Mouse (Mus musculus): ENCODE data around the gene Asb18. TPM values are rescaled to one million over a fixed set of nuclear protein-coding genes. Genes with fewer than 3 reads are reported as not detected.
A peak's percentile ranks its signal among the peaks of the same experiment; 100 is the strongest.

Asb18 gene
- polyA plus RNA-seq, 1 experiment from 2014 or later: 0.20 TPM

DNA sequence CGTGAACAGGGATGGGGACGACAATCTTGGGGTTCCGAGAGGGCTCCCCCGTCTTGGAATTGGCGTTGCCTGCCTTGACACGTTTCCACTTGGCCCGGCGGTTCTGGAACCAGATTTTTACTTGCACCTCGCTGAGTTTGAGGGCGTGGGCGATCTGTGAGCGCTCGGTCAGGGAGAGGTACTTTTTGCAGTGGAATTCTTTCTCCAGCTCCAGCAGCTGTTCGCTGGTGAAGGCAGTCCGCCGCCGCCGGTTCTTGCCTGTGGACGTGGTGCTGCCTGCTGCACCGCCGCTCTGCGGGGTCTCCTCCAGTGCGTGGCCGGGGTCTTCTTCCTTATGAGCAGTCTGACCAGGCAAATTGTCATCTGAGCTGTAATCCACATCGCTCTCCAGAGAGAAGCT lies 85.8 kb downstream of the Asb18 start:
- WGBS: 2% methylated on average over 25 of the region's 25 CpGs
- peak overlapping the region; percentile 52 for H3K9ac ChIP-seq (ENCODE audit: low read length)

DNA sequence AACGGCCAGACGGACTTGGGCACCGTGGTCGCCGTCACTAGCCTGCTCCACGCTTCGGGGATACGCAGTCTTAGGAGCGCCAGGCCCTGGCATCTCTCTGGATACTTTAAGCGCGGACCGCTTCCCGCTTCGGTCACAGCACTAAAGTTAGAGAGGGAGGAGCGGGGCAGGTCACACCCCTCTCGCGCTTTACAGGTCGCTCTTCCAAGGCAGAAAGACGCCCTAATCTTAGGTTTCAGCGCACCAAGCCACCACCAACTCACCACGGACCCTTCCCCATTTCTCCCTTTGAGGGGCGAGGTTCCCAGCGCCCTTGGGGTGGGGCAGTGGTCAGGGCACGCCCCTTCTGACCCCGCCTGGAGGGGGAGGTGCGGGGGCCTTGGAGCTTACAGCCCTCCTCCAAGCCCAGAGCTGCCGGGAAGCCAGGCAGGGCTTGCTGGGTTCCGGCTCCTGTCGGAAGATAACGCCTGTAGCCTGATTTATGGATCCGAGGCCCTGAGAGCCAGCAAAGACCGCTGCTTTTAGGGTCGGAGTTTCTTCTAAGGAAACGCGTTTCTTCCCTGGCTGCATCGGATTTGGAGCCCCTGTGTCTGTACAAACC lies 87.3 kb downstream of the Asb18 start:
- Histone ChIP-seq H3K9ac (ENCODE audit: low read length) (peak overlapping the region; percentile 44), H3K27me3 (ENCODE audit: control insufficient read depth, insufficient read depth, low read length) (peaks cover 48% of the 10 kb centered on the region), H3K9me3 (ENCODE audit: control insufficient read depth, low read length) (no peaks in the 10 kb centered on the region), H3K36me3 (ENCODE audit: control insufficient read depth, insufficient read depth, low read length) (peaks cover 2% of the 10 kb centered on the region; the same call in 1 of the 2 replicates), H3K4me1 (ENCODE audit: control insufficient read depth, insufficient read depth, low read length) (peaks cover 71% of the 10 kb centered on the region), H3K27ac (ENCODE audit: low read depth, low read length) (0 out of 2 replicates have a peak overlapping the region, but pooled peaks have one; percentile 20), H3K4me2 (ENCODE audit: low read depth) (peak overlapping the region; percentile 83), H3K4me3 (ENCODE audit: low read depth, low read length) (peak overlapping the region; percentile 69)
- peak; percentile 59 for DNase-seq (ENCODE audit: low spot score)
- no peak for ATAC-seq (ENCODE audit: insufficient read depth, low FRiP score, low TSS enrichment)
- 2% methylated on average over 36 of the region's 36 CpGs for WGBS

More for the DNA sequence above, 85.8 kb downstream of the Asb18 start:
- H3K27ac ChIP-seq (ENCODE audit: low read depth, low read length): no peak overlapping the region
- no peaks in the 10 kb centered on the region for H3K9me3 ChIP-seq (ENCODE audit: control insufficient read depth, low read length)
- peaks cover 50% of the 10 kb centered on the region for H3K27me3 ChIP-seq (ENCODE audit: control insufficient read depth, insufficient read depth, low read length)
- peak overlapping the region; percentile 83 for H3K4me2 ChIP-seq (ENCODE audit: low read depth)
- peaks cover 2% of the 10 kb centered on the region; the same call in 1 of the 2 replicates for H3K36me3 ChIP-seq (ENCODE audit: control insufficient read depth, insufficient read depth, low read length)
- peaks cover 60% of the 10 kb centered on the region for H3K4me1 ChIP-seq (ENCODE audit: control insufficient read depth, insufficient read depth, low read length)
- peak; percentile 53 for DNase-seq (ENCODE audit: low spot score)
- peak overlapping the region; percentile 69 for H3K4me3 ChIP-seq (ENCODE audit: low read depth, low read length)
- no peak for ATAC-seq (ENCODE audit: insufficient read depth, low FRiP score, low TSS enrichment)

DNA sequence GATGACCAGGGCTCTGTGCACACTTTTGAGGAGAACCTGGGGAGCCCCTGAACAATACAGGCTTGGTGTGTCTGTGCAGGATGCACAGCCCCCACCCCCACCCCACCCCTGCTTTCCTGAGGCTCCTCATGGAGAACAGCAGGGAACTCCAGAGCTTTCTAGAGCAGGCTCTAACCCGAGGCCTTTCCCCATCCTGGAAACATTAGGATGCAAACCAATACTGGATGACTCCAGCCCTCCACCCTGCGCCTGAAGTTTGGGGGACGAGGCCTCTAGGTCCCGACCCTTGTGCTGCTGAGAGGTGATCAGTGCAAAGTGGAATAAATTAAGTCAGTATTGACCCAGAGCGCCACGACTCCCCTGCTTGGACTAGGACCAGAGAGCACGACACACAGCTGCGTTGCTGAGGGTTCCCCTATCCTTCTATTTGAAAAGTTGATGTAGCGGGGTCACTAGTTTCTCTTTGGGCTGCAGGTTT lies 87.8 kb downstream of the Asb18 start:
- Histone ChIP-seq H3K27me3 (ENCODE audit: control insufficient read depth, insufficient read depth, low read length) (peaks cover 53% of the 10 kb centered on the region), H3K9ac (ENCODE audit: low read length) (no peak overlapping the region; the same call in 1 of the 2 replicates), H3K4me2 (ENCODE audit: low read depth) (peak overlapping the region; percentile 83)

GRCm38 (mm10) chr1:89925501-89926190 lies 88.8 kb downstream of the Asb18 start:
- Histone ChIP-seq H3K36me3 (ENCODE audit: control insufficient read depth, insufficient read depth, low read length) (peaks cover 2% of the 10 kb centered on the region; the same call in 1 of the 2 replicates), H3K9me3 (ENCODE audit: control insufficient read depth, low read length) (no peaks in the 10 kb centered on the region), H3K4me2 (ENCODE audit: low read depth) (peak overlapping the region; percentile 83; the same call in 1 of the 2 replicates), H3K27me3 (ENCODE audit: control insufficient read depth, insufficient read depth, low read length) (peaks cover 55% of the 10 kb centered on the region), H3K27ac (ENCODE audit: low read depth, low read length) (no peak overlapping the region), H3K4me1 (ENCODE audit: control insufficient read depth, insufficient read depth, low read length) (peaks cover 66% of the 10 kb centered on the region), H3K4me3 (ENCODE audit: low read depth, low read length) (no peak overlapping the region), H3K9ac (ENCODE audit: low read length) (no peak overlapping the region)
- 20% methylated on average over 12 of the region's 12 CpGs for WGBS
- DNase-seq (ENCODE audit: low spot score): peak; percentile 55
- no peak for ATAC-seq (ENCODE audit: insufficient read depth, low FRiP score, low TSS enrichment)

More for the DNA sequence above, 87.8 kb downstream of the Asb18 start:
- Histone ChIP-seq H3K36me3 (ENCODE audit: control insufficient read depth, insufficient read depth, low read length) (peaks cover 2% of the 10 kb centered on the region; the same call in 1 of the 2 replicates), H3K27ac (ENCODE audit: low read depth, low read length) (0 out of 2 replicates have a peak overlapping the region, but pooled peaks have one; percentile 5), H3K4me3 (ENCODE audit: low read depth, low read length) (peak overlapping the region; percentile 69), H3K4me1 (ENCODE audit: control insufficient read depth, insufficient read depth, low read length) (peaks cover 71% of the 10 kb centered on the region), H3K9me3 (ENCODE audit: control insufficient read depth, low read length) (no peaks in the 10 kb centered on the region)
- ATAC-seq (ENCODE audit: insufficient read depth, low FRiP score, low TSS enrichment) (no peak), DNase-seq (ENCODE audit: low spot score) (peak; percentile 20)
- whole genome bisulfite sequencing: 14% methylated on average over 9 of the region's 9 CpGs

DNA sequence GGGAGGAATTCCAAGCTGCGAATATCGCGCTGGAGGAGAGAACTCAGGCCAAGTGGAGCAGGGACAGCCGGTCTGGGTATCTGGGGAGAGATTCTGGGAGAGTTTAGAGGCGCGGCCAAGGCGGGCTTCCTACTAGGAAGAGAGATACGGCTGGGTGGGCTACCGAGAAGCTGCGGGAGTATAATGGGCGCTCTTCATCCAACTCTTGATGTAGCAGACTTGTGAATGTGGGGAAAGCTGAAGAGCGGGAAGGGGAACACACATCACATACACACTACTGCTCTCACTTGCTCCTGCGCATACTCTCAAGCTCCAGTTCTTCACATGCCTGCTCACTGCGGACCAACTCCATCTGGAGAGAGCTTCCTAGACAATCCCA lies 90.8 kb downstream of the Asb18 start:
- 15% methylated on average over 14 of the region's 14 CpGs for WGBS
- Histone ChIP-seq H3K4me1 (ENCODE audit: control insufficient read depth, insufficient read depth, low read length) (peaks cover 60% of the 10 kb centered on the region), H3K4me3 (ENCODE audit: low read depth, low read length) (no peak overlapping the region), H3K9me3 (ENCODE audit: control insufficient read depth, low read length) (no peaks in the 10 kb centered on the region), H3K9ac (ENCODE audit: low read length) (peak overlapping the region; percentile 23), H3K36me3 (ENCODE audit: control insufficient read depth, insufficient read depth, low read length) (peaks cover 2% of the 10 kb centered on the region; the same call in 1 of the 2 replicates), H3K4me2 (ENCODE audit: low read depth) (peak overlapping the region; percentile 60), H3K27ac (ENCODE audit: low read depth, low read length) (no peak overlapping the region), H3K27me3 (ENCODE audit: control insufficient read depth, insufficient read depth, low read length) (peaks cover 51% of the 10 kb centered on the region)
- DNase-seq (ENCODE audit: low spot score) (no peak), ATAC-seq (ENCODE audit: insufficient read depth, low FRiP score, low TSS enrichment) (no peak)

DNA sequence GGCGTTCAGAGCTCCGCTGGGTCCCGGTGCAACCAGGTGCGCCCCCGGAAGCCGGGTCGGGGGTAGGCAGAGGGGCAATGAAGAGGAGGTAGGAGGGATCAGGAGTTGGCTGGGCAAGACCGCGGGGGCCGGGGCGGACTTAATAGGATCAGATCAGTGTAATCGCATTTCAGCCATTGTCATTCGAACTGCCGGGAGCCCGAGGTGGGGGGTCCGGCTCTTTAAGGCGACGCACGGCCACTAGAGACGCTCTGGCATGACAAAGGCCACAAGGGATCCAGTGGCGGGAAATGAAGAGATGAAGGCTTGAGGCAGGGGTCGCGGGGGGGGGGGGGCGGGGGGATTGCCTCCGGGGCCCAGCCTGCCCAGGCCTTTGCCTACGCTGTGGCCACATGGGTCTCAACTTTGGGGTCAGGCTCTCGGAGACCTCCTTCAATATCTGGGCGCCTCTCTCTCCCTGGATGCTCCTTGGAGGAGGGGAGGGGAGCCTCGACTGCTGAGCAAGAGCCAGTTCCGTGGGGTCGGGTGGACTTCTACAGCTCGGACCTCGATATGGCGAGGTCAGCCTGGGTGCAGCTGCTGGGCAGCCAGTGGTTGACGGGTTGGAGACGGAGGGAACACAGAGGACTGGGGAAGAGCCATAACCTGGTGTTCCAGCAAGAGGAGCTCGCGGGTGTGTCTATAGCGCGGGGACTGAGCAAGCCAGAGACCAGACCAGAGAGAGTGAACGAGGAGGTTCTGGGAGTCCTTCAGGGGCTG lies 91.4 kb downstream of the Asb18 start:
- Histone ChIP-seq H3K27me3 (ENCODE audit: control insufficient read depth, insufficient read depth, low read length) (peaks cover 46% of the 10 kb centered on the region), H3K4me1 (ENCODE audit: control insufficient read depth, insufficient read depth, low read length) (peaks cover 54% of the 10 kb centered on the region), H3K4me3 (ENCODE audit: low read depth, low read length) (peak overlapping the region; percentile 31), H3K9ac (ENCODE audit: low read length) (peak overlapping the region; percentile 50), H3K36me3 (ENCODE audit: control insufficient read depth, insufficient read depth, low read length) (no peaks in the 10 kb centered on the region; the same call in 1 of the 2 replicates), H3K27ac (ENCODE audit: low read depth, low read length) (no peak overlapping the region), H3K4me2 (ENCODE audit: low read depth) (peak overlapping the region; percentile 60), H3K9me3 (ENCODE audit: control insufficient read depth, low read length) (no peaks in the 10 kb centered on the region)
- DNase-seq (ENCODE audit: low spot score) (peak; percentile 57), ATAC-seq (ENCODE audit: insufficient read depth, low FRiP score, low TSS enrichment) (peak; percentile 35)
- 1% methylated on average over 30 of the region's 41 CpGs for WGBS

DNA sequence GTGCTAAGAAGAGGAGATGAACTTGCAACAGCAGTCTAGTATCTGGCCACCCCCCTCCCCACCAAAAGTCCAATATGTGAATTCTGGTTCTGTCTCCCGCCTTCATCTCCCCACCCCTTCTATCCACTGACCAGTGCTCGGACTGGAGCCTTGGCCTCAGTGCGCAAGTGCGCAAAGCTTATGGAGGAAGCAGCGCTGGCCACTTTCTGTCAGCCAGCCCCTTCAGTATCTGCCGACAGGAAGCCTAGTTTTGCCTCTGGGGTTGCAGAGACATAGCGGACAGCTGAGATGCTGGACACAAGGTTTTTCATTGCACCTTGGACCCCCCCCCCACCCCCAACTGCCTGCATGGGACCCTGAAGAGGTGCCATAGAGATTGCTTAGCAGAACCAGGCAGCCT lies 92.2 kb downstream of the Asb18 start:
- Histone ChIP-seq H3K27ac (ENCODE audit: low read depth, low read length) (no peak overlapping the region), H3K9ac (ENCODE audit: low read length) (no peak overlapping the region), H3K4me3 (ENCODE audit: low read depth, low read length) (no peak overlapping the region)

GRCm38 (mm10) chr1:89921806-89922205 lies 92.7 kb downstream of the Asb18 start:
- no peaks in the 10 kb centered on the region for H3K9me3 ChIP-seq (ENCODE audit: control insufficient read depth, low read length)
- peaks cover 43% of the 10 kb centered on the region for H3K4me1 ChIP-seq (ENCODE audit: control insufficient read depth, insufficient read depth, low read length)
- no peak overlapping the region for H3K4me3 ChIP-seq (ENCODE audit: low read depth, low read length)
- ATAC-seq (ENCODE audit: insufficient read depth, low FRiP score, low TSS enrichment): no peak
- no peak overlapping the region for H3K9ac ChIP-seq (ENCODE audit: low read length)
- H3K4me2 ChIP-seq (ENCODE audit: low read depth): peak overlapping the region; percentile 60; the same call in 1 of the 2 replicates
- WGBS: 4% methylated on average over 10 of the region's 10 CpGs
- H3K36me3 ChIP-seq (ENCODE audit: control insufficient read depth, insufficient read depth, low read length): no peaks in the 10 kb centered on the region
- DNase-seq (ENCODE audit: low spot score): peak; percentile 20
- no peak overlapping the region for H3K27ac ChIP-seq (ENCODE audit: low read depth, low read length)
- peaks cover 41% of the 10 kb centered on the region for H3K27me3 ChIP-seq (ENCODE audit: control insufficient read depth, insufficient read depth, low read length)

More for the DNA sequence above, 92.2 kb downstream of the Asb18 start:
- 7% methylated on average over 7 of the region's 7 CpGs for WGBS
- Histone ChIP-seq H3K36me3 (ENCODE audit: control insufficient read depth, insufficient read depth, low read length) (no peaks in the 10 kb centered on the region), H3K4me2 (ENCODE audit: low read depth) (peak overlapping the region; percentile 60), H3K27me3 (ENCODE audit: control insufficient read depth, insufficient read depth, low read length) (peaks cover 42% of the 10 kb centered on the region), H3K9me3 (ENCODE audit: control insufficient read depth, low read length) (no peaks in the 10 kb centered on the region), H3K4me1 (ENCODE audit: control insufficient read depth, insufficient read depth, low read length) (peaks cover 48% of the 10 kb centered on the region)
- ATAC-seq (ENCODE audit: insufficient read depth, low FRiP score, low TSS enrichment): no peak
- peak; percentile 46 for DNase-seq (ENCODE audit: low spot score)
